Mouse (Mus musculus): ENCODE measurements at regions not wholly inside any gene's neighbourhood (a gene's known extent, or its start where the extent isn't known, plus 50 kb on each side); places are given as distances from the start of the nearest gene placed in this dataset.

GRCm38 (mm10) chr17:16804986-16805385, 258.9 kb upstream of the Zfp960 start:
- Histone ChIP-seq H3K4me1 (ENCODE audit: control insufficient read depth, insufficient read depth, low read length) (no peaks in the 10 kb centered on the region), H3K9ac (ENCODE audit: low read depth, low read length, severe bottlenecking) (no peak overlapping the region), H3K27ac (replicated peaks; ENCODE audit: low read depth, low read length) (no peak overlapping the region), H3K27me3 (ENCODE audit: control insufficient read depth, insufficient read depth, low read length) (no peaks in the 10 kb centered on the region), H3K36me3 (ENCODE audit: control insufficient read depth, insufficient read depth, low read length) (no peaks in the 10 kb centered on the region), H3K4me3 (replicated peaks; ENCODE audit: low read length) (no peak overlapping the region), H3K4me2 (replicated peaks; ENCODE audit: low read depth, low read length, severe bottlenecking) (no peak overlapping the region), H3K9me3 (ENCODE audit: control insufficient read depth, low read length) (no peaks in the 10 kb centered on the region)
- WGBS = 34% methylated on average over 3 of the region's 3 CpGs
- ATAC-seq (ENCODE audit: low FRiP score, low read depth) = no peak
- DNase-seq (ENCODE audit: low spot score) = no peak
- TF ChIP-seq POLR2A (IDR thresholded peaks at IDR 0.05; ENCODE audit: borderline replicate concordance, extremely low read depth, insufficient read depth, insufficient read length) = no peak

GRCm38 (mm10) chr17:16818421-16818820, 245.5 kb upstream of the Zfp960 start:
- no peaks in the 10 kb centered on the region for H3K36me3 ChIP-seq (ENCODE audit: control insufficient read depth, insufficient read depth, low read length)
- H3K27ac ChIP-seq (replicated peaks; ENCODE audit: low read depth, low read length) = no peak overlapping the region
- no peaks in the 10 kb centered on the region for H3K9me3 ChIP-seq (ENCODE audit: control insufficient read depth, low read length)
- no peaks in the 10 kb centered on the region for H3K4me1 ChIP-seq (ENCODE audit: control insufficient read depth, insufficient read depth, low read length)
- no peak for DNase-seq (ENCODE audit: low spot score)
- WGBS = 34% methylated on average over 3 of the region's 3 CpGs
- no peak for ATAC-seq (ENCODE audit: low FRiP score, low read depth)
- no peak overlapping the region for H3K9ac ChIP-seq (ENCODE audit: low read depth, low read length, severe bottlenecking)
- TF ChIP-seq POLR2A (IDR thresholded peaks at IDR 0.05; ENCODE audit: borderline replicate concordance, extremely low read depth, insufficient read depth, insufficient read length) = no peak
- no peak overlapping the region for H3K4me3 ChIP-seq (replicated peaks; ENCODE audit: low read length)
- H3K4me2 ChIP-seq (replicated peaks; ENCODE audit: low read depth, low read length, severe bottlenecking) = no peak overlapping the region
- no peaks in the 10 kb centered on the region for H3K27me3 ChIP-seq (ENCODE audit: control insufficient read depth, insufficient read depth, low read length)

GRCm38 (mm10) chr17:16821716-16822115, 242.2 kb upstream of the Zfp960 start:
- H3K27ac ChIP-seq (replicated peaks; ENCODE audit: low read depth, low read length) = no peak overlapping the region
- no peaks in the 10 kb centered on the region for H3K9me3 ChIP-seq (ENCODE audit: control insufficient read depth, low read length)
- WGBS = 79% methylated on average over 3 of the region's 3 CpGs
- H3K4me1 ChIP-seq (ENCODE audit: control insufficient read depth, insufficient read depth, low read length) = no peaks in the 10 kb centered on the region
- H3K36me3 ChIP-seq (ENCODE audit: control insufficient read depth, insufficient read depth, low read length) = no peaks in the 10 kb centered on the region
- ATAC-seq (ENCODE audit: low FRiP score, low read depth) (no peak), DNase-seq (ENCODE audit: low spot score) (no peak)
- H3K4me3 ChIP-seq (replicated peaks; ENCODE audit: low read length) = no peak overlapping the region
- no peak overlapping the region for H3K9ac ChIP-seq (ENCODE audit: low read depth, low read length, severe bottlenecking)
- TF ChIP-seq POLR2A (IDR thresholded peaks at IDR 0.05; ENCODE audit: borderline replicate concordance, extremely low read depth, insufficient read depth, insufficient read length) = no peak
- H3K27me3 ChIP-seq (ENCODE audit: control insufficient read depth, insufficient read depth, low read length) = no peaks in the 10 kb centered on the region
- no peak overlapping the region for H3K4me2 ChIP-seq (replicated peaks; ENCODE audit: low read depth, low read length, severe bottlenecking)

- TF ChIP-seq POLR2A (IDR thresholded peaks at IDR 0.05; ENCODE audit: borderline replicate concordance, extremely low read depth, insufficient read depth, insufficient read length) = no peak
Measured at GRCm38 (mm10) chr17:16839152-16839551, 224.8 kb upstream of the Zfp960 start.

GRCm38 (mm10) chr17:16860771-16861170, 203.1 kb upstream of the Zfp960 start:
- Histone ChIP-seq H3K4me3 (replicated peaks; ENCODE audit: low read length) (no peak overlapping the region), H3K27me3 (ENCODE audit: control insufficient read depth, insufficient read depth, low read length) (no peaks in the 10 kb centered on the region), H3K4me2 (replicated peaks; ENCODE audit: low read depth, low read length, severe bottlenecking) (no peak overlapping the region), H3K9me3 (ENCODE audit: control insufficient read depth, low read length) (no peaks in the 10 kb centered on the region), H3K27ac (replicated peaks; ENCODE audit: low read depth, low read length) (no peak overlapping the region), H3K36me3 (ENCODE audit: control insufficient read depth, insufficient read depth, low read length) (no peaks in the 10 kb centered on the region), H3K9ac (ENCODE audit: low read depth, low read length, severe bottlenecking) (no peak overlapping the region), H3K4me1 (ENCODE audit: control insufficient read depth, insufficient read depth, low read length) (no peaks in the 10 kb centered on the region)
- 46% methylated on average over 1 of the region's 1 CpGs for WGBS
- DNase-seq (ENCODE audit: low spot score) (no peak), ATAC-seq (ENCODE audit: low FRiP score, low read depth) (no peak)
- no peak for TF ChIP-seq POLR2A (IDR thresholded peaks at IDR 0.05; ENCODE audit: borderline replicate concordance, extremely low read depth, insufficient read depth, insufficient read length)

More at GRCm38 (mm10) chr17:16839152-16839551, 224.8 kb upstream of the Zfp960 start:
- Histone ChIP-seq H3K4me1 (ENCODE audit: control insufficient read depth, insufficient read depth, low read length) (no peaks in the 10 kb centered on the region), H3K9ac (ENCODE audit: low read depth, low read length, severe bottlenecking) (no peak overlapping the region), H3K9me3 (ENCODE audit: control insufficient read depth, low read length) (no peaks in the 10 kb centered on the region), H3K4me3 (replicated peaks; ENCODE audit: low read length) (no peak overlapping the region), H3K27me3 (ENCODE audit: control insufficient read depth, insufficient read depth, low read length) (no peaks in the 10 kb centered on the region), H3K27ac (replicated peaks; ENCODE audit: low read depth, low read length) (no peak overlapping the region), H3K4me2 (replicated peaks; ENCODE audit: low read depth, low read length, severe bottlenecking) (no peak overlapping the region), H3K36me3 (ENCODE audit: control insufficient read depth, insufficient read depth, low read length) (no peaks in the 10 kb centered on the region)
- ATAC-seq (ENCODE audit: low FRiP score, low read depth) (no peak), DNase-seq (ENCODE audit: low spot score) (no peak)
- WGBS = 85% methylated on average over 4 of the region's 4 CpGs

GRCm38 (mm10) chr17:16900791-16901190, 163.1 kb upstream of the Zfp960 start:
- no peaks in the 10 kb centered on the region for H3K27me3 ChIP-seq (ENCODE audit: control insufficient read depth, insufficient read depth, low read length)
- no peak overlapping the region for H3K9ac ChIP-seq (ENCODE audit: low read depth, low read length, severe bottlenecking)
- TF ChIP-seq POLR2A (IDR thresholded peaks at IDR 0.05; ENCODE audit: borderline replicate concordance, extremely low read depth, insufficient read depth, insufficient read length) = no peak
- DNase-seq (ENCODE audit: low spot score) (peak; percentile 21), ATAC-seq (ENCODE audit: low FRiP score, low read depth) (no peak)
- WGBS = 67% methylated on average over 2 of the region's 2 CpGs
- H3K9me3 ChIP-seq (ENCODE audit: control insufficient read depth, low read length) = no peaks in the 10 kb centered on the region
- no peak overlapping the region for H3K4me3 ChIP-seq (replicated peaks; ENCODE audit: low read length)
- H3K4me2 ChIP-seq (replicated peaks; ENCODE audit: low read depth, low read length, severe bottlenecking) = no peak overlapping the region
- no peaks in the 10 kb centered on the region for H3K4me1 ChIP-seq (ENCODE audit: control insufficient read depth, insufficient read depth, low read length)
- H3K27ac ChIP-seq (replicated peaks; ENCODE audit: low read depth, low read length) = no peak overlapping the region
- H3K36me3 ChIP-seq (ENCODE audit: control insufficient read depth, insufficient read depth, low read length) = no peaks in the 10 kb centered on the region

All from limb, embryonic 14.5 days (tissue).